Mouse (Mus musculus) kidney, embryonic 15.5 days (tissue): Measurements from ENCODE around the gene Slc35g1. TPM values are rescaled to one million over a fixed set of nuclear protein-coding genes. Genes with fewer than 3 reads are reported as not detected.
A peak's percentile ranks its signal among the peaks of the same experiment; 100 is the strongest.
"Not testable (repeated sequence)": the region's sequence is repeated elsewhere in the genome, so short reads cannot be mapped to it uniquely, and the experiment has no call there.

Experiments
- ATAC-seq: fragments of 200-750 bp; cut with Nextera tagmentation; replicated peaks from 2 replicates; pipeline ENCODE4 v1.8.0; 2017; ENCODE audit warnings: moderate TSS enrichment; ENCODE audit not compliant: low FRiP score
- H3K27ac ChIP-seq: fragments of 300-500 bp; sonication (generic); 2 replicates; pipeline ENCODE4 v1.5.1; 2015; ENCODE audit warnings: mild to moderate bottlenecking, inconsistent platforms
- H3K27me3 ChIP-seq: fragments of 300-500 bp; sonication (generic); 2 replicates; pipeline ENCODE4 v1.6.1; 2015; ENCODE audit warnings: inconsistent platforms
- H3K36me3 ChIP-seq: fragments of 300-500 bp; sonication (generic); 2 replicates; pipeline ENCODE4 v1.6.1; 2015; ENCODE audit warnings: inconsistent platforms
- H3K4me1 ChIP-seq: fragments of 300-500 bp; sonication (generic); 2 replicates; pipeline ENCODE4 v1.6.1; 2015; ENCODE audit warnings: inconsistent platforms
- H3K4me2 ChIP-seq: fragments of 300-500 bp; sonication (generic); 2 replicates; pipeline ENCODE4 v1.6.1; 2015; ENCODE audit warnings: moderate library complexity, mild to moderate bottlenecking, inconsistent platforms
- H3K4me3 ChIP-seq: fragments of 300-500 bp; sonication (generic); replicated peaks from 2 replicates; pipeline ENCODE4 v1.5.1; 2015; ENCODE audit warnings: mild to moderate bottlenecking, inconsistent platforms
- H3K9ac ChIP-seq: fragments of 300-500 bp; sonication (generic); 2 replicates; pipeline ENCODE4 v1.6.1; 2015; ENCODE audit warnings: mild to moderate bottlenecking, inconsistent platforms
- H3K9me3 ChIP-seq: fragments of 300-500 bp; sonication (generic); replicated peaks from 2 replicates; pipeline ENCODE4 v1.6.1; 2016; ENCODE audit warnings: inconsistent platforms
- WGBS: fragments of 180-500 bp; shearing (Covaris S2); methylation state at CpG from one replicate; pipeline ENCODE4 v1.1.7; 2015; ENCODE audit warnings: mixed read lengths; 5-methylcytosine and 5-hydroxymethylcytosine counted together
- polyA plus RNA-seq: library from polyadenylated mRNA; unstranded; fragments of >200 nt; fragmentation: Nextera tagmentation; extraction: Ambion mirVana; gene quantifications from 2 replicates; pipeline ENCODE4 v1.2.1, GENCODE M21; 2015

Gene Slc35g1
- polyA plus RNA-seq, 1 experiment from 2014 or later, result 6.6 TPM

DNA sequence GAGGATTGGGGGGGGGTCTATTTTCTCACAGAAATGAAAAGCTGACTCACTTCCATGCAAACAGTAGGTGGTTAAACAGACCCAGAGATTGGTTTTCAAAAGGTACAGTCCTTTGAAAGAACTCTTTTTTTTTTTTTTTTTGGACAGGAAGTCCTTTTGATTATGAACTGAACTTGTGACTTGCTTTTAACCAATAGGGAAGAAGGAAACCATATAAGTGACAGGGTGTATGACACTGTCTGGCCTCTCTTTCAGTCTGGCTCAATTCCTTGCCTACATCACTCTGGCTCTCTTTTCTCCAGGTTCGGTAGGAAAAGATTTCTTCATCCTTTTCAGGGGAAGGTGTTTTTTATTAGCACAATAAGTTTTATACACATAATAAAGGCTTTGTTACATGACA, 36.5 kb upstream of the Slc35g1 start:
- Histone ChIP-seq H3K4me2 (no peak overlapping the region), H3K9me3 (no peaks in the 10 kb centered on the region), H3K27me3 (no peaks in the 10 kb centered on the region; the same call in 1 of the 2 replicates), H3K4me1 (peaks cover 6% of the 10 kb centered on the region), H3K9ac (no peak overlapping the region), H3K4me3 (no peak overlapping the region), H3K27ac (no peak overlapping the region), H3K36me3 (no peaks in the 10 kb centered on the region)
- ATAC-seq, result no peak
- WGBS, result 83% methylated on average over 1 of the region's 1 CpGs

DNA sequence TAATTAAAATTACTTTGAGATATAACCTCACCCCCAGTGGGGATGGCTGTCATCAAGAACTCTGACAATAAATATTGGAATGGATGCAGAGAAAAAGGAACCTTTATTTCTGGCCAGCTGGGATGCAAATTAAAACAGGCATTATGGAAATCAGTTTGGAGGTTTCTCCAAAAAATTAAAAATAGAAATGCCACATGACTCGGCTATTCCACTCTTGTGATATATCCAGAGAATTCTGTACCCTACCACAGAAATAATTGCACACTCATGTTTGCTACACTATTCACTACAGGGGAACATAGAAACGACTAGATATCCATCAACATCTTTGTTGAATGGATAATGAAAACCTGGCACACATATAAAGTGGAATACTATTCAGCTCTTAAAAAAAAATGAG, 33.9 kb upstream of the Slc35g1 start:
- Histone ChIP-seq H3K27ac (no peak overlapping the region), H3K4me2 (no peak overlapping the region), H3K9me3 (no peaks in the 10 kb centered on the region), H3K4me3 (no peak overlapping the region), H3K9ac (no peak overlapping the region), H3K4me1 (peaks cover 11% of the 10 kb centered on the region), H3K36me3 (no peaks in the 10 kb centered on the region), H3K27me3 (peaks cover 13% of the 10 kb centered on the region; the same call in 1 of the 2 replicates)
- ATAC-seq, result no peak
- WGBS, result 86% methylated on average over 2 of the region's 2 CpGs

DNA sequence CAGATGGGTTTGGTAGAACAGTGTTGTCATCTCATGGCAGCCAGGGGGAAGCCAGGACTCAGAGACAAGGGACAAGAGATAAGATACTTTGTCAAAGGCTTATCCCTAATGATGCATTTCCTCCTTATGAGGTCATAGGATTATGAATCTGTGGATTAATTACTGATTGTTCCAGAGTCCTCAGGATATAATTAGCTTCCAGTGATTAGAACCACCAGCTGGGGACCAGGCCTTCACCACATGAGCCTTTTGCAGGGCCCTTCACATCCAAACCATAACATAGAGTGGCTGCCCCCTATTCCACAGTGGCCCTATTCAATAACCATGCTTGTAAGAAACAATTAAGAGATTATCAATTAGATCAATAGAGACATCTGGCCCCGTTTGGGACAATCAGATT, 32.4 kb upstream of the Slc35g1 start:
- H3K36me3 ChIP-seq, result no peaks in the 10 kb centered on the region
- no peak overlapping the region for H3K9ac ChIP-seq
- H3K27ac ChIP-seq, result 0 out of 2 replicates have a peak overlapping the region, but pooled peaks have one; percentile 70
- no peaks in the 10 kb centered on the region for H3K9me3 ChIP-seq
- no peak for ATAC-seq
- H3K4me2 ChIP-seq, result no peak overlapping the region
- 77% methylated on average over 1 of the region's 1 CpGs for WGBS
- H3K4me1 ChIP-seq, result peaks cover 11% of the 10 kb centered on the region
- H3K4me3 ChIP-seq, result no peak overlapping the region
- H3K27me3 ChIP-seq, result peaks cover 23% of the 10 kb centered on the region; the same call in 1 of the 2 replicates

DNA sequence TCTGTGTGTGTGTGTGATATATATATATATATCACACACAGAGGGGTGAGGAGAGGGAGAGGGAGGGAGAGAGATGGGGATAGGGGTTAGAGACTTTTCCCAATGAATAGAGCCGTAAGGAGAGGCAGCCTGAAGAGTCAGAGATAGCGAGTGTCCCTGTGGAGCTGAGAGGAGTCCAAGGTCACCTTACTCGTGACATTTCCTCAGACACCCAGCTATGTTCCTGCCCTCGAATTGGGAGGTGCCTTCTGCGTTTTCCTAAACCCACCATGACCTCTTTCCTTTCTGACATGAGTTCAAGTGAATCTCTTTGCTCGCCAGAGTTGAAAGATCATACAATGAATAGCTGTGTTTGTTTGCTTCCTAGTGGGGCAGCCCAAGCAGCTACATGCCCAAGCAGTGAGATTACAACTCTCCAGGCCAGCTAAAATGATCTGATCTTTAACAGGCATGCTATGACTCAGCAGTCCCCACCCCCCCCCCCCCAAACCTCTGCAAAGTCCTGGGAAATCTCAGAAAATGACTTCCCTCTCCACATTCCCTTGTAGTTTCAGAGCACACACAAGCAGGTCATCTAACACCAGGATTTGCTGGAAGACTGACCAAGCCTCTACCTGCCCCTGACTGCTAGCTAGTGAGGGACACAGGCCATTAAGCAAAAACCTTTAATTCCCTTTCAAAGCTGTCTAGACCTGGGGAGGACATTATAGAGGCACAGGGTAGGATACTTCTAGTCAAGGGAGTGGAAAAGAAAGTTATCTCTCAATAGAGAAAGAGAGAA, 31.7 kb upstream of the Slc35g1 start:
- no peak overlapping the region for H3K4me3 ChIP-seq
- WGBS, result 23% methylated on average over 6 of the region's 6 CpGs
- H3K9ac ChIP-seq, result no peak overlapping the region
- H3K27me3 ChIP-seq, result peaks cover 23% of the 10 kb centered on the region; the same call in 1 of the 2 replicates
- ATAC-seq, result peak; percentile 88
- no peaks in the 10 kb centered on the region for H3K36me3 ChIP-seq
- peaks cover 11% of the 10 kb centered on the region for H3K4me1 ChIP-seq
- no peak overlapping the region for H3K4me2 ChIP-seq
- no peaks in the 10 kb centered on the region for H3K9me3 ChIP-seq
- peak overlapping the region; percentile 70 for H3K27ac ChIP-seq

DNA sequence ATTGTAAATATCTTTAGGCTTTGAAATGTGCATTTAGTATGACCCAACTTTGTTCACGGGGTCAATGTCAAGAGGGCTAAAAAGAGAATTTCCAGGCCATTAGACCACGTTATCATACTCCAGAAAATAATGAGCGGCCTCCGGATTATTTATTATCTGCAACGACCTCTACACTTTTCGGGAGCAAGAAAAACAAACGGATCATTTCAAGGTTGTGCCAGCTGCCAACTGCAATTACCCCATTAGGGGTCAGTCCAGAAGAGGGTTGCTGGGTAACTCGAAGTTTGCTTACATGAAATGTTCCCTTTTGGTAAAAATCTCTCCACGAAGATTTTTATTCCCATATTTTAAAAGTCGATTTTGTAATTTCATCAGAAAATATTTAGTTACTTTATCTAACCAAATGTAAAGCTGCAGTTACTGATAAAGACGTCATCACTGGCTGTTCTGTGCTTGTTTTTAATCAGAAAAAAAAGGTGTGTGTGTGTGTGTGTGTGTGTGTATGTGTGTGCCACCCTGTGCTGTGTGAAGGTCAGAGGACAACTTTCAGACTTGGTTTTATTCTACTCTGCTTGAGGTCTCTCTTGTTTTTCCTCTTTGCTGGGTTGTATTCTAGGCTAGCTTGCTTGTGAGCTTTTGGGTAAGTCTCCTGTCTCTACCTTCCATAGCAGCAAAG, 30.7 kb upstream of the Slc35g1 start:
- Histone ChIP-seq H3K4me2 (no peak overlapping the region), H3K27me3 (peaks cover 23% of the 10 kb centered on the region; the same call in 1 of the 2 replicates), H3K9me3 (no peaks in the 10 kb centered on the region), H3K4me1 (peaks cover 11% of the 10 kb centered on the region), H3K27ac (peak overlapping the region; percentile 37; the same call in 1 of the 2 replicates), H3K36me3 (no peaks in the 10 kb centered on the region), H3K9ac (no peak overlapping the region), H3K4me3 (no peak overlapping the region)
- 17% methylated on average over 11 of the region's 11 CpGs for WGBS
- ATAC-seq, result 0 out of 2 replicates have a peak, but pooled peaks have one; percentile 34

DNA sequence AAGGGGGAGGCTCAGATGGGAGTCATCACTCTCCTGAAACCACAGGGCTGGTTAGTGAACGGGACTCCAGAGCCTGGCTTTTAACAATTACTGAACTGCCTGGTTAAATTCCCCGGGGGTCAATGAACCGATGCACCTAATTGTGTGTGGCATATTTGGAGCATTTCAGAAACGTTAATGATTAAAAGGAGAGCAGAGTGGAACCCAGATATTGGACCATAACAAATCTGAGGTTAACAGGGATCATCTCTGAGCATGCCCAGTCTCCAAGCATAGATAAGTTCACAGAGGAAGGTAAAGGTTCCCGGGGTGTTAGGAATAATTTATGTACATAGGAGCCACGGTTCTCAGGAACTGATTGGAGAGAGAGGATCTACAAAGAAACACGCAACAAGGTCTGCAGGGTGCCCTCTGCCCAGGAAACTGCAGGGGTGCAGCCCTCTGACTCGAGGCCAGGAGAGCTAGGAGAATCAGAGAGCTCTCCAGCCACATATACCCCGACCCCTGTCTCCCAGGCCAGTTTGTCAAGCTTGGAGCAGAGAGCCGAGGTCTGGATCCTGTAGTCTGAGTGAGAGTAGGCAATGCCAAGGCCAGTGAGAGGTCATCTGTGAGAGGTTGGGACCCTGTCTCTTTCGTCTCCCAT, 23.2 kb upstream of the Slc35g1 start:
- Histone ChIP-seq H3K36me3 (no peaks in the 10 kb centered on the region), H3K9me3 (no peaks in the 10 kb centered on the region), H3K4me1 (peaks cover 19% of the 10 kb centered on the region), H3K4me2 (peak overlapping the region; percentile 27; the same call in 1 of the 2 replicates), H3K27me3 (peaks cover 25% of the 10 kb centered on the region), H3K27ac (peak overlapping the region; percentile 57), H3K4me3 (no peak overlapping the region), H3K9ac (no peak overlapping the region)
- 13% methylated on average over 11 of the region's 11 CpGs for WGBS
- ATAC-seq, result peak; percentile 92

DNA sequence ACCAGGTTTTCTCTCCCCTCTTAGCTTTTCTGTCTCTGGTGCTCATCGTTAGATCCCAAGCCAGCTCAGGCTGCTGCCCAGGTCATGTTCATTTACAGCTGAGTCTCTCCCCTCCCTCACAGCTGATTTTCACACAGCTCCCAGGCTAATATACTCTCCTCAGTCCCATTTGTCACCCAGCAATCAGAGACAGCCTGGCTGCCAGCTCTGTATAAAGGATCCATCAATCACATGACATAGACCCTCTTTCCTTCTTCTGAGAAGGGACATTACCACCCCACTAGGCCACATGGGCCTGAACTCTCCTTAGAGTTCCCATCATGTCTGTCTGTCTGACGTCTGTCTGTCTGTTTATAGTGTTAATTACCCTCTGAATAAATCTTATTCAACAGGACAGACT, 22.4 kb upstream of the Slc35g1 start:
- Histone ChIP-seq H3K27ac (peak overlapping the region; percentile 57), H3K4me1 (peaks cover 19% of the 10 kb centered on the region), H3K9me3 (no peaks in the 10 kb centered on the region), H3K9ac (no peak overlapping the region), H3K4me2 (no peak overlapping the region), H3K4me3 (no peak overlapping the region), H3K27me3 (peaks cover 19% of the 10 kb centered on the region), H3K36me3 (no peaks in the 10 kb centered on the region)
- ATAC-seq, result 0 out of 2 replicates have a peak, but pooled peaks have one; percentile 6
- WGBS, result 27% methylated on average over 2 of the region's 2 CpGs

DNA sequence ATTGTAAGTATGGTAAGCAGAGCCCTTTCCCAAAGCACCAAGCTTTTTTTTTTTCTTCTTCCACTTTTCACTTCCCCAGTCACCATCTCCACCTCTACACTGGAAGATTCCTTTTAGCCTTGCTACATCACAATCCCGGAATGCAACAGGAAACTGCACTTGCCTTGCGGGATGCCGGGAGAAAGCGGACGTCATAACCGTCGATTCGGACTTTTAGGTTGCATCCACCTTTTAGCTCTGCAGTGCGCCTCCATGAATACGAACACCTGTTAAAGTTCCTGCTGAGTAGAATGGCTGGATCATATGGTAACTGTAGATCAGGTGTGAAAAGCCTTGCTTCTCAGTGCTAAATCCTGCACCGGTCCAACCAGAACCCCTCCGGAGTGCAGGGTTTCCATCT, 12.0 kb upstream of the Slc35g1 start:
- 82% methylated on average over 12 of the region's 12 CpGs for WGBS
- H3K9ac ChIP-seq, result no peak overlapping the region
- no peak overlapping the region for H3K4me3 ChIP-seq
- H3K36me3 ChIP-seq, result no peaks in the 10 kb centered on the region
- no peak overlapping the region for H3K4me2 ChIP-seq
- no peaks in the 10 kb centered on the region for H3K27me3 ChIP-seq
- ATAC-seq, result no peak
- no peaks in the 10 kb centered on the region for H3K9me3 ChIP-seq
- H3K27ac ChIP-seq, result no peak overlapping the region
- H3K4me1 ChIP-seq, result no peaks in the 10 kb centered on the region

DNA sequence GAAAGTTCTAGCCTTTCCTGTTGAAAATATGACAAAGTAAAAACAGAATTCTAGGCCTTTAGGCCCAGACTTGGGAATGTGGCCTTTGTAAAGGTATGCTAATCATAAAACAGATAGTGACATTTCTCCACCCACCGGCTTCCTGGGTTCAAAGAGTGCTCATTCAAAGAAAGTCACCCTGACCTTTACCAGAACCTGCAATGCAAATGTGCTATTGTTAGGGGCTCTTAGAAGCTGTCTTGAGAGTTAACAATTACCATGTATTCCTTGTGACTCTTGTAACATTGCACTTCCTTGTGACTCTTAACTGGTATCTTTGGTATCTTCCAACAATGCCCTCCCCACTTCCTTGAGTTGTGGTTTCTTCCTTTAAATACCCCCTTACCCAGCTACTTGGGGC, 8.8 kb upstream of the Slc35g1 start:
- not testable (repeated sequence) for H3K9ac ChIP-seq, H3K4me2 ChIP-seq, H3K27me3 ChIP-seq, H3K4me3 ChIP-seq, H3K27ac ChIP-seq, H3K4me1 ChIP-seq, H3K9me3 ChIP-seq, H3K36me3 ChIP-seq, ATAC-seq
- 83% methylated on average over 1 of the region's 1 CpGs for WGBS

DNA sequence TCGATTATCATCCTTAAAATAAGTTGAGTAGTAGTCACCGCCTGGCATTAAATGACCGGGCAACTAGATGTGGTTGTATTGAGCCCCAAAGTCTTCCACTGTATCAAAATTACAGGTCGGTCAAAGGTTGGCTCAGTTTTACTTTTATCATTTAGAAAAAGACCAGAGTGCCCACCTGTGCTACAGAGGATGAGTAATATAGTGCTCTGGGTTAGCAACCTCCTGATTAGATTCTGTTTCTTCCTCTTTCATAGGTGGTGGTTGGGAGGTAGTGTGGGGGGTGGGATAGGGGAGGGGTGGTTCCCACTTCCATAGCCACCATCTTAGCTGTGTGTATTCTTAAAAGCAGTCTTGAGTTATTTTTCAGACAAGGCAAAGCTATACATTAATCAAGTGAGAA, 7.9 kb upstream of the Slc35g1 start:
- no peaks in the 10 kb centered on the region for H3K9me3 ChIP-seq
- no peaks in the 10 kb centered on the region for H3K27me3 ChIP-seq
- 90% methylated on average over 4 of the region's 4 CpGs for WGBS

DNA sequence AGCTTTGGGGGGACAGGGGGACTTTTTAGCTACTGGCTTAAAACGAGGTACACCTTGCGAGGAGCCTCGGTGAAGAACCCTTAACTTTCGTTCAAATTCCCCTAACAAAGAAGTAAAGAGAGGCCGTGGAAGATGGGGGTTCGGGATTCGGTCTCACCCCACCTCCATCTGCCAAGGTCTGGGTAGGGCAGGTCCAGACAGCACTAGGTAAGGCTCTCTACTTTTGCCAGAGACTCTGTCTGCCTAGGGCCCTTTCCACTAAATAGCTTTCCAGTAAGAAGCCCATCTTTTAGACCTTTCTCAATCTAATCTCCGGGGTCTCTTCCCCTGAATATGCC, 822 bp downstream of the Slc35g1 start:
- Histone ChIP-seq H3K9me3 (no peaks in the 10 kb centered on the region), H3K27me3 (no peaks in the 10 kb centered on the region), H3K4me1 (peaks cover 14% of the 10 kb centered on the region; the same call in 1 of the 2 replicates), H3K4me2 (peak overlapping the region; percentile 96), H3K27ac (no peak overlapping the region), H3K36me3 (no peaks in the 10 kb centered on the region), H3K4me3 (peak overlapping the region; percentile 71), H3K9ac (peak overlapping the region; percentile 65)
- WGBS, result 29% methylated on average over 8 of the region's 8 CpGs
- ATAC-seq, result no peak

More for the DNA sequence above, 7.9 kb upstream of the Slc35g1 start:
- Histone ChIP-seq H3K27ac (no peak overlapping the region), H3K36me3 (no peaks in the 10 kb centered on the region), H3K4me2 (no peak overlapping the region), H3K4me3 (no peak overlapping the region), H3K4me1 (no peaks in the 10 kb centered on the region), H3K9ac (no peak overlapping the region)
- ATAC-seq, result no peak

DNA sequence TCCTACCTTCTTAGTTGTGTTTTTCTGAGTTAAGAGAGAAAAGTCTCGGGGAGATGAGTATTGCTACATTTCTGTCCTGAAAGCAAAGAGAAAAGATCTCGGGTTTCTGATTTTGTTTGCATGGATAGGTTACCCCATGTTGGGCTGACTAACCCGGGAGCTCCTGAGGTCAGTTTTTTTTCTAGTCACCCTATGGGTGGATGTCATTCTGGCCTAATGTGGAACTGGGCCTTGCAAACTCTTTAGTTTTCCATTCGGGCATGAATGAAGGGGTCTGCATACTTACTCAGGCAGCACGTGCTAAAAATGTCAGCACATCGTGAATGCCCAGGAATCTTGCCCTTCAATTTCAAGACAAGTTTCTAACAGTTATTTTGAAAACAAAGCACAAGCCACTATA, 1.2 kb downstream of the Slc35g1 start:
- no peaks in the 10 kb centered on the region for H3K9me3 ChIP-seq
- peak overlapping the region; percentile 71 for H3K4me3 ChIP-seq
- H3K9ac ChIP-seq, result no peak overlapping the region
- peaks cover 14% of the 10 kb centered on the region; the same call in 1 of the 2 replicates for H3K4me1 ChIP-seq
- 41% methylated on average over 6 of the region's 6 CpGs for WGBS
- no peak overlapping the region for H3K27ac ChIP-seq
- H3K27me3 ChIP-seq, result no peaks in the 10 kb centered on the region
- H3K36me3 ChIP-seq, result no peaks in the 10 kb centered on the region
- ATAC-seq, result no peak
- peak overlapping the region; percentile 96 for H3K4me2 ChIP-seq
